Mouse (Mus musculus): Measurements from ENCODE around the gene Fgfr2. TPM values are rescaled to one million over a fixed set of nuclear protein-coding genes. Genes with fewer than 3 reads are reported as not detected.

The Fgfr2 gene
- polyA plus RNA-seq, 1 experiment, result 0.17 TPM

DNA sequence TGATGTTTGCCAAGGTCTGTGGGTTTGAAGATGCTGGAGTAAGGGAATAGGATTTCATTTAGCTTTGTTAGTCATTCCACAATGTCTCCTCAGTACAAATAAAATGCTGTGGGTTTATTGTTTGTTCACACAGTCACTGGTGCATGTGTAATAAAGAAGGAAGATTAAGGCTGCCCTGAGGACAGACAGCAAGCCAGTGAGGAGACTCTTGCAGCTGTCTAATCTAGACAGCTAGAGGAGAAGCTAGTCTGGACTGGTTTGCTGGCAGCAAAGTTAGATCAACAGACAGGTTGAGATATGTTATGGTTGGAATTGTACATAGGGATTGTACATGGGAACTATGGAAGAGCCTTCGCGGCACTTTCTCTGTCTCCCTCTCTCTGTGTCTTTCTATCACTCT is 2115.9 kb downstream of the Fgfr2 start:
- Histone ChIP-seq H3K4me2 (ENCODE audit: low read depth) (no peak overlapping the region), H3K79me2 (ENCODE audit: control insufficient read depth, insufficient read depth) (no peaks in the 10 kb centered on the region), H3K27me3 (ENCODE audit: control insufficient read depth, insufficient read depth, insufficient read length) (no peaks in the 10 kb centered on the region), H3K4me3 (no peak overlapping the region), H3K36me3 (ENCODE audit: control insufficient read depth, insufficient read depth) (no peaks in the 10 kb centered on the region), H3ac (ENCODE audit: control insufficient read depth, insufficient read length) (no peak overlapping the region)
- TF ChIP-seq REST (IDR thresholded peaks at IDR 0.05; ENCODE audit: insufficient read depth, insufficient read length) (no peak), POLR2A (IDR thresholded peaks at IDR 0.05; ENCODE audit: insufficient read length, low read depth) (no peak), SRF (IDR thresholded peaks at IDR 0.05; ENCODE audit: control insufficient read depth, insufficient read length, low read depth) (no peak), MAX (IDR thresholded peaks at IDR 0.05; ENCODE audit: low read depth) (no peak), E2F4 (IDR thresholded peaks at IDR 0.05; ENCODE audit: insufficient read depth) (no peak), TCF3 (IDR thresholded peaks at IDR 0.05; ENCODE audit: insufficient read length, low read depth) (no peak), POLR2AphosphoS2 (IDR thresholded peaks at IDR 0.05; ENCODE audit: insufficient read length, low read depth) (no peak), USF1 (IDR thresholded peaks at IDR 0.05; ENCODE audit: low read depth) (no peak), TCF12 (IDR thresholded peaks at IDR 0.05; ENCODE audit: insufficient read depth, poor library complexity, severe bottlenecking) (no peak), MYOG (IDR thresholded peaks at IDR 0.05; ENCODE audit: control insufficient read depth in 1 of 3, insufficient read depth in 1 of 3, insufficient read length in 2 of 3, low read depth in 2 of 3) (no peak), CEBPB (IDR thresholded peaks at IDR 0.05; ENCODE audit: insufficient read depth, poor library complexity, severe bottlenecking) (no peak), MYOD1 (IDR thresholded peaks at IDR 0.05; ENCODE audit: control insufficient read depth in 1 of 3, insufficient read length in 2 of 3, low read depth in 2 of 3) (no peak)

DNA sequence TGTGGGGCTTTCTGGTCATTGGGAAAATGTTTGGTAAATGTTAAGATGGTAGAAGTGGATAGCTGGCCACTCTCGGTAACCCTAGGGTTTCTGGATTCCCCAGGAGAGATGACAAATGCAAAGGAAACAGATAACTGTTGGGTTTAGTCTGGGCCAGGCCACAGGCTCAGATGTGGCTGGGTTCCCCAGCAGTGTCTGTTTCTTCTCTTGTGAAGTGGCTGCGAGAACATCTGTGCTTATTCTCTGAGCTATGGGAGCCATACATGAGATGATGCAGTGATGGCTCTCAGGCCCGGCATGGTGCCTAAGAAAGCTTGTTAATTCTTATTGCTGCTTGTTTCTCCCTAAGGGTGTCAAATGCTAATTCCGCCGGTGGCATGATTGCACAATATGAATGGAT is 2119.1 kb downstream of the Fgfr2 start:
- Histone ChIP-seq H3K36me3 (ENCODE audit: control insufficient read depth, insufficient read depth) (no peaks in the 10 kb centered on the region), H3ac (ENCODE audit: control insufficient read depth, insufficient read length) (no peak overlapping the region), H3K27me3 (ENCODE audit: control insufficient read depth, insufficient read depth, insufficient read length) (no peaks in the 10 kb centered on the region), H3K79me2 (ENCODE audit: control insufficient read depth, insufficient read depth) (no peaks in the 10 kb centered on the region), H3K4me2 (ENCODE audit: low read depth) (no peak overlapping the region), H3K4me3 (no peak overlapping the region)
- TF ChIP-seq SRF (IDR thresholded peaks at IDR 0.05; ENCODE audit: control insufficient read depth, insufficient read length, low read depth) (no peak), USF1 (IDR thresholded peaks at IDR 0.05; ENCODE audit: low read depth) (no peak), CEBPB (IDR thresholded peaks at IDR 0.05; ENCODE audit: insufficient read depth, poor library complexity, severe bottlenecking) (no peak), TCF3 (IDR thresholded peaks at IDR 0.05; ENCODE audit: insufficient read length, low read depth) (no peak)

DNA sequence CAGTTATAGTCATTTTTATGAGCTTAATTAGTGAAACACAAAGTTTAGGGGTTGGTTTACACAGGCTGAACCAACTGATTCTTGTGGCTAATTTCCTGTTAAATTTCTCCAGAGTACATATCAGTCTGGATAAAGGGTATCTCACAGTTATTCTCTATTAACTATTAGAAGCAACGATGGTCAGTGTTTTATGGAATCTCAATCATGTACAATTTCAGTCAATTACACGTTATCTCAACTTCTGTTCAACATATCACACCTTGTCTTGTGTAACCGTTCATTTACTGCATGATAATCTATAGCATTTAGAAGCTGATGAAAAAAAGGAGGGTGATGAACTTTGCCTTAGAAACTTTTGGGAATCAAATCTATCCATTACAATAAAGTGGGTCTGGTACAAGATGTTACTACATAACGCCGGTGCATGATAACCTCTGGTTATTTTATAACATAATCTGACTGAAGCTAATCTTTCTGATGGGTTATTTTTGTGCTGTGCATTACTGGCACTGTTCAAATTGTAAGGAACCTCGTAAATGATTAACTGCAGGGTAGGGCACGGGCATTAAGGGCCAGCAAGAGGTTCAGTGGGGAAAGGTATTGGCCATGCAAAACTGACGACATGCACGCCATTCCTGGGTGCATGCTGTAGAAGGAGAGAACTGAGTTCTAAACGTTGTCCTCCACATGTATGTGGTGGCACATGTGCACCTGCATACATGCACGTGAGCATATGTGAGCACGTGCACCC is 2121.0 kb downstream of the Fgfr2 start:
- Histone ChIP-seq H3K27me3 (ENCODE audit: control insufficient read depth, insufficient read depth, insufficient read length) (no peaks in the 10 kb centered on the region), H3K4me3 (no peak overlapping the region), H3K4me2 (ENCODE audit: low read depth) (no peak overlapping the region), H3K36me3 (ENCODE audit: control insufficient read depth, insufficient read depth) (no peaks in the 10 kb centered on the region), H3K79me2 (ENCODE audit: control insufficient read depth, insufficient read depth) (no peaks in the 10 kb centered on the region), H3ac (ENCODE audit: control insufficient read depth, insufficient read length) (no peak overlapping the region)
- TF ChIP-seq MAX (IDR thresholded peaks at IDR 0.05; ENCODE audit: low read depth), result no peak
- no peak for TF ChIP-seq MYOD1 (IDR thresholded peaks at IDR 0.05; ENCODE audit: control insufficient read depth in 1 of 3, insufficient read length in 2 of 3, low read depth in 2 of 3)
- no peak for TF ChIP-seq TCF3 (IDR thresholded peaks at IDR 0.05; ENCODE audit: insufficient read length, low read depth)
- no peak for TF ChIP-seq MYOG (IDR thresholded peaks at IDR 0.05; ENCODE audit: control insufficient read depth in 1 of 3, insufficient read depth in 1 of 3, insufficient read length in 2 of 3, low read depth in 2 of 3)
- TF ChIP-seq REST (IDR thresholded peaks at IDR 0.05; ENCODE audit: insufficient read depth, insufficient read length), result no peak
- no peak for TF ChIP-seq POLR2AphosphoS2 (IDR thresholded peaks at IDR 0.05; ENCODE audit: insufficient read length, low read depth)
- no peak for TF ChIP-seq USF1 (IDR thresholded peaks at IDR 0.05; ENCODE audit: low read depth)
- no peak for TF ChIP-seq CEBPB (IDR thresholded peaks at IDR 0.05; ENCODE audit: insufficient read depth, poor library complexity, severe bottlenecking)
- TF ChIP-seq SRF (IDR thresholded peaks at IDR 0.05; ENCODE audit: control insufficient read depth, insufficient read length, low read depth), result no peak
- TF ChIP-seq POLR2A (IDR thresholded peaks at IDR 0.05; ENCODE audit: insufficient read length, low read depth), result no peak
- no peak for TF ChIP-seq TCF12 (IDR thresholded peaks at IDR 0.05; ENCODE audit: insufficient read depth, poor library complexity, severe bottlenecking)

DNA sequence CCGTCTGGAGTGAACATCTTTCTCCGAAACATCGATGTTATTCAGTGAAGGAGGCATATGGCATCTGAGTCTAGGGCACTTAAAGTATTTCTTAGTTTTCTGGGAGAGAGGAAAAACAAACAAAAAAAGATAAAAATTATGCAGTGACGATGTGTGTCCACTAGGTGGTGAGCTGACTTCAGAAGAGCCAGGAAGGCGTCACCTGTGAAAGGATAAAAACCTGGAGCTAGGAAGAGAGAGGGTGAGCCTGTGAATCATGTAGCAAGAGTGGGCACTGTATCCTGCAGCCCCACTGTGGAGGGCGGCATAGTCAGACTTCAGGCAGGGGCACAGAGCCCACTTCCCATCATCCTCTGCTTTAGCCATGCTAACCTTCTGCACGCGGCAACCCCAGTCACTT is 2129.2 kb downstream of the Fgfr2 start:
- H3K4me2 ChIP-seq (ENCODE audit: low read depth), result no peak overlapping the region
- no peak for TF ChIP-seq TCF12 (IDR thresholded peaks at IDR 0.05; ENCODE audit: insufficient read depth, poor library complexity, severe bottlenecking)
- TF ChIP-seq MAX (IDR thresholded peaks at IDR 0.05; ENCODE audit: low read depth), result no peak
- TF ChIP-seq E2F4 (IDR thresholded peaks at IDR 0.05; ENCODE audit: insufficient read depth), result no peak
- no peak for TF ChIP-seq MYOD1 (IDR thresholded peaks at IDR 0.05; ENCODE audit: control insufficient read depth in 1 of 3, insufficient read length in 2 of 3, low read depth in 2 of 3)
- no peak for TF ChIP-seq POLR2AphosphoS2 (IDR thresholded peaks at IDR 0.05; ENCODE audit: insufficient read length, low read depth)
- no peak for TF ChIP-seq SRF (IDR thresholded peaks at IDR 0.05; ENCODE audit: control insufficient read depth, insufficient read length, low read depth)
- TF ChIP-seq CEBPB (IDR thresholded peaks at IDR 0.05; ENCODE audit: insufficient read depth, poor library complexity, severe bottlenecking), result no peak
- no peak for TF ChIP-seq MYOG (IDR thresholded peaks at IDR 0.05; ENCODE audit: control insufficient read depth in 1 of 3, insufficient read depth in 1 of 3, insufficient read length in 2 of 3, low read depth in 2 of 3)
- no peak for TF ChIP-seq REST (IDR thresholded peaks at IDR 0.05; ENCODE audit: insufficient read depth, insufficient read length)
- TF ChIP-seq USF1 (IDR thresholded peaks at IDR 0.05; ENCODE audit: low read depth), result no peak
- TF ChIP-seq POLR2A (IDR thresholded peaks at IDR 0.05; ENCODE audit: insufficient read length, low read depth), result no peak
- TF ChIP-seq TCF3 (IDR thresholded peaks at IDR 0.05; ENCODE audit: insufficient read length, low read depth), result no peak
- no peaks in the 10 kb centered on the region for H3K27me3 ChIP-seq (ENCODE audit: control insufficient read depth, insufficient read depth, insufficient read length)
- H3ac ChIP-seq (ENCODE audit: control insufficient read depth, insufficient read length), result no peak overlapping the region
- no peaks in the 10 kb centered on the region for H3K79me2 ChIP-seq (ENCODE audit: control insufficient read depth, insufficient read depth)
- H3K36me3 ChIP-seq (ENCODE audit: control insufficient read depth, insufficient read depth), result no peaks in the 10 kb centered on the region
- no peak overlapping the region for H3K4me3 ChIP-seq
